Mouse (Mus musculus) midbrain, postnatal 0 days (tissue): ENCODE results near the gene Vat1l. TPM values are rescaled to one million over a fixed set of nuclear protein-coding genes. Genes with fewer than 3 reads are reported as not detected.

ENCODE experiments used
- ATAC-seq: fragments of 200-750 bp; cut with Nextera tagmentation; 2 replicates; pipeline ENCODE4 v1.8.0; 2017; ENCODE audit warnings: moderate number of reproducible peaks, mild to moderate bottlenecking, moderate TSS enrichment, moderate library complexity; ENCODE audit not compliant: low FRiP score
- DNase-seq: peaks from one replicate; pipeline ENCODE4 v3.0.0-alpha.2; 2015; ENCODE audit warnings: low spot score
- H3K27ac ChIP-seq: fragments of 300-500 bp; sonication (generic); 2 replicates; pipeline ENCODE4 v1.5.1; 2014; ENCODE audit warnings: low read depth, mild to moderate bottlenecking, low read length, mixed read lengths
- H3K27me3 ChIP-seq: fragments of 300-500 bp; sonication (generic); 2 replicates; pipeline ENCODE4 v1.6.1; 2014; ENCODE audit warnings: low read length, control low read depth, mixed read lengths; ENCODE audit not compliant: insufficient read depth
- H3K36me3 ChIP-seq: fragments of 300-500 bp; sonication (generic); 2 replicates; pipeline ENCODE4 v1.6.1; 2014; ENCODE audit warnings: low read length, control low read depth, mixed read lengths; ENCODE audit not compliant: insufficient read depth
- H3K4me1 ChIP-seq: fragments of 300-500 bp; sonication (generic); 2 replicates; pipeline ENCODE4 v1.6.1; 2014; ENCODE audit warnings: mild to moderate bottlenecking, control low read depth, antibody characterized with exemption, low read length, mixed read lengths; ENCODE audit not compliant: insufficient read depth
- H3K4me2 ChIP-seq: fragments of 300-500 bp; sonication (generic); 2 replicates; pipeline ENCODE4 v1.6.1; 2014; ENCODE audit warnings: low read depth, mild to moderate bottlenecking, low read length, mixed read lengths; ENCODE audit not compliant: poor library complexity, severe bottlenecking
- H3K4me3 ChIP-seq: fragments of 300-500 bp; sonication (generic); 2 replicates; pipeline ENCODE4 v1.5.1; 2014; ENCODE audit warnings: low read depth, mild to moderate bottlenecking, low read length, moderate library complexity
- H3K9ac ChIP-seq: fragments of 300-500 bp; sonication (generic); replicated peaks from 2 replicates; pipeline ENCODE4 v1.6.1; 2014; ENCODE audit warnings: mild to moderate bottlenecking, low read length, moderate library complexity, mixed read lengths; ENCODE audit not compliant: poor library complexity, severe bottlenecking
- H3K9me3 ChIP-seq: fragments of 300-500 bp; sonication (generic); 2 replicates; pipeline ENCODE4 v1.6.1; 2016; ENCODE audit warnings: low read length, control low read depth
- CTCF ChIP-seq: IDR thresholded peaks from 2 replicates; pipeline ENCODE4 v1.5.1; 2016; ENCODE audit warnings: antibody characterized with exemption, mild to moderate bottlenecking
- WGBS: fragments of 180-500 bp; shearing (Covaris S2); extraction: QIAGEN DNeasy Blood & Tissue Kit; methylation state at CpG from one replicate; pipeline ENCODE4 v1.1.7; 2014; 5-methylcytosine and 5-hydroxymethylcytosine counted together
- polyA plus RNA-seq: library from polyadenylated mRNA; unstranded; fragments of >200 nt; fragmentation: Nextera tagmentation; extraction: Ambion mirVana; gene quantifications from 2 replicates; pipeline ENCODE4 v1.2.1, GENCODE M21; 2015
- total RNA-seq: library from RNA; depleted of rRNA; stranded (reverse); fragments of >200 nt; gene quantifications from 2 replicates; pipeline ENCODE4 v1.2.3, GENCODE M21; 2014

Vat1l gene
- total and polyA plus RNA-seq, 2 experiments from 2014 or later: 60.9 to 188 TPM

GRCm38 (mm10) chr8:114222001-114222400, 16.6 kb downstream of the Vat1l start:
- Histone ChIP-seq H3K27ac (no peak overlapping the region), H3K36me3 (peaks cover 5% of the 10 kb centered on the region; the same call in 1 of the 2 replicates), H3K27me3 (no peaks in the 10 kb centered on the region), H3K4me1 (no peaks in the 10 kb centered on the region), H3K4me3 (no peak overlapping the region), H3K4me2 (no peak overlapping the region), H3K9ac (no peak overlapping the region), H3K9me3 (no peaks in the 10 kb centered on the region)
- DNase-seq: no peak
- no peak for ATAC-seq
- 90% methylated on average over 2 of the region's 2 CpGs for WGBS
- no peak for TF ChIP-seq CTCF

GRCm38 (mm10) chr8:114224001-114224400, 18.6 kb downstream of the Vat1l start:
- DNase-seq (peak; percentile 64), ATAC-seq (no peak)
- H3K4me3 ChIP-seq: no peak overlapping the region
- no peaks in the 10 kb centered on the region for H3K4me1 ChIP-seq
- no peaks in the 10 kb centered on the region for H3K27me3 ChIP-seq
- no peak overlapping the region for H3K27ac ChIP-seq
- H3K9me3 ChIP-seq: no peaks in the 10 kb centered on the region
- H3K4me2 ChIP-seq: no peak overlapping the region
- peaks cover 5% of the 10 kb centered on the region; the same call in 1 of the 2 replicates for H3K36me3 ChIP-seq
- no peak for TF ChIP-seq CTCF
- no peak overlapping the region for H3K9ac ChIP-seq
- 53% methylated on average over 2 of the region's 2 CpGs for WGBS

- no peaks in the 10 kb centered on the region for H3K27me3 ChIP-seq
- H3K4me1 ChIP-seq: no peaks in the 10 kb centered on the region
- no peak for TF ChIP-seq CTCF
- no peak overlapping the region for H3K4me2 ChIP-seq
- H3K4me3 ChIP-seq: no peak overlapping the region
- WGBS: 78% methylated on average over 3 of the region's 3 CpGs
- DNase-seq (no peak), ATAC-seq (no peak)
- H3K36me3 ChIP-seq: no peaks in the 10 kb centered on the region
- H3K27ac ChIP-seq: no peak overlapping the region
- H3K9me3 ChIP-seq: no peaks in the 10 kb centered on the region
- no peak overlapping the region for H3K9ac ChIP-seq
These were observed 46.1 kb downstream of the Vat1l start for GRCm38 (mm10) chr8:114251321-114252065.

- WGBS: 82% methylated on average over 4 of the region's 4 CpGs
- Histone ChIP-seq H3K4me2 (no peak overlapping the region), H3K4me1 (no peaks in the 10 kb centered on the region), H3K4me3 (no peak overlapping the region), H3K27ac (no peak overlapping the region), H3K9me3 (no peaks in the 10 kb centered on the region), H3K9ac (no peak overlapping the region), H3K27me3 (no peaks in the 10 kb centered on the region), H3K36me3 (no peaks in the 10 kb centered on the region)
- ATAC-seq (no peak), DNase-seq (peak; percentile 68)
- TF ChIP-seq CTCF: no peak
These were observed 53.3 kb downstream of the Vat1l start for GRCm38 (mm10) chr8:114258685-114259084.

GRCm38 (mm10) chr8:114259713-114260355, 54.4 kb downstream of the Vat1l start:
- no peaks in the 10 kb centered on the region for H3K4me1 ChIP-seq
- no peak overlapping the region for H3K9ac ChIP-seq
- no peak overlapping the region for H3K27ac ChIP-seq
- no peak for DNase-seq
- H3K27me3 ChIP-seq: no peaks in the 10 kb centered on the region
- no peaks in the 10 kb centered on the region for H3K36me3 ChIP-seq
- H3K9me3 ChIP-seq: no peaks in the 10 kb centered on the region
- TF ChIP-seq CTCF: no peak
- WGBS: 83% methylated on average over 5 of the region's 5 CpGs
- no peak for ATAC-seq
- no peak overlapping the region for H3K4me2 ChIP-seq
- H3K4me3 ChIP-seq: no peak overlapping the region

- H3K27ac ChIP-seq: no peak overlapping the region
- H3K36me3 ChIP-seq: no peaks in the 10 kb centered on the region
- no peaks in the 10 kb centered on the region for H3K4me1 ChIP-seq
- no peak for ATAC-seq
- no peak for TF ChIP-seq CTCF
- H3K4me2 ChIP-seq: no peak overlapping the region
- no peak for DNase-seq
- no peaks in the 10 kb centered on the region for H3K9me3 ChIP-seq
- no peak overlapping the region for H3K4me3 ChIP-seq
- no peak overlapping the region for H3K9ac ChIP-seq
- no peaks in the 10 kb centered on the region for H3K27me3 ChIP-seq
- 70% methylated on average over 2 of the region's 2 CpGs for WGBS
These were observed 56.9 kb downstream of the Vat1l start for GRCm38 (mm10) chr8:114262331-114262730.
